Mouse (Mus musculus): ENCODE measurements around the gene Tmem59l. TPM values are rescaled to one million over a fixed set of nuclear protein-coding genes. Genes with fewer than 3 reads are reported as not detected.
A peak's percentile ranks its signal among the peaks of the same experiment; 100 is the strongest.

Tmem59l gene
- polyA plus RNA-seq, 1 experiment = 368 TPM

DNA sequence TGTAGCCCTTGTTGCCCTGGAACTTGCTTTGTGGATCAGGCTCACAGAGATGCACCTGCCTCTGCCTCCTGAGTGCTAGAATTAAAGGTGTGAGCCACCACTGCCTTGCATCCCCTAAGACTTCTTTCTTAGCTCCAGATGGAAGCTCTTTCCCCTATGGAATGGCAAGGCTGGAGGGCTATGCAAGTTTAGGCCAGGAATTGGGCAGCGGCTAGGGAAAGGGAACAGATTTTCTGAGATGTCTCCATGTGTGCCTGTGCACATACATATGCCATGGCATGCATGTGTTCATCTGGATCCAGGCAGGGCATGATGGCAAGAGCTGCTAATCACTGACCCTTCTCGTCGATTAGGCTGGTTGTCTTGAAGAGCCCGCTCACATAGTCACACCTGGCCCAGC, 21.5 kb downstream of the Tmem59l start:
- peaks cover 26% of the 10 kb centered on the region for H3K4me1 ChIP-seq (ENCODE audit: control insufficient read depth, insufficient read depth, low read length)
- TF ChIP-seq POLR2A (IDR thresholded peaks at IDR 0.05; ENCODE audit: extremely low read depth, insufficient read depth, low read length) (no peak), CTCF (IDR thresholded peaks at IDR 0.05; ENCODE audit: extremely low read depth, insufficient read depth, low read length) (no peak)

DNA sequence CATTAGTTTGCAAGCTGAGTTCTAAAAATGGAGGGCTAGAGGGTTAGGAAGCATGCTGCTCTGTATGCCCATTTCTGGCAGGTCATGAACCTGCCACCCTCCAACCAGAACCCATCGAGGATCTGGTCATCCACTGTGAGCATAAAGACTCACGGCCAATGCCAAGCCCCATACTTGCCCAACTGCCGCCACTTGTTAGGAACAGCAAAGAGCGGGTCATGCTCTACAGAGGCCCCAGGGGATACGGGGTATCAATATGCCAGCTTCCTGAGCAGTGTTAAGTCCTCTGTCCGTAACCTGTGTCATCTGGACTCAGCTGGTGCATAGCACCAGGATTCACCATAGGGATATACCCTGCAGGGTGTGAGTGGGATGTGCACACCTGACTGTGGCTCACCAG, 23.0 kb downstream of the Tmem59l start:
- Histone ChIP-seq H3K27ac (ENCODE audit: insufficient read depth, low read length) (0 out of 2 replicates have a peak overlapping the region, but pooled peaks have one; percentile 51), H3K4me1 (ENCODE audit: control insufficient read depth, insufficient read depth, low read length) (peaks cover 19% of the 10 kb centered on the region), H3K4me3 (ENCODE audit: insufficient read depth, low read length) (no peak overlapping the region)
- TF ChIP-seq POLR2A (IDR thresholded peaks at IDR 0.05; ENCODE audit: extremely low read depth, insufficient read depth, low read length) (no peak), CTCF (IDR thresholded peaks at IDR 0.05; ENCODE audit: extremely low read depth, insufficient read depth, low read length) (no peak)

More for the DNA sequence above, 21.5 kb downstream of the Tmem59l start:
- Histone ChIP-seq H3K4me3 (ENCODE audit: insufficient read depth, low read length) (no peak overlapping the region), H3K27ac (ENCODE audit: insufficient read depth, low read length) (no peak overlapping the region)

DNA sequence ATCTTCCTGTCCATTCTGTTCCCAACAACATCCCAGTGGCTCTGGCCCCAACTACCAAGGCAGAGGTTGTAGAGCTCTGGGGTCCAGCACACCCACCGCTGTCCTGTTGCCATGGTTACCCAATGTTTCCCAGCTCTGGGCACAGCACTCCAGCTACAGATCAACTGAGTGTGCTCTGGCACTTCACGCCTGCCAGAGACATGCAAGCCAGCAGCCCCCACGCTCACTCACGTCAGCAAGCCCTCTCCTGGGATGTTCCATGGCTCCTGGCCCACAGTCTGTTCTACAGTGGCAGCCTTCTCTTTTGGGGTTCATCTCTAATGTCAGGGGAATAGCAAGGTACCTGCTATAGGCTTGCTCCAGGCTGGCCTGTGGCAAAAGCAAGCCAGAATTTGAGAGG, 23.9 kb downstream of the Tmem59l start:
- H3K4me1 ChIP-seq (ENCODE audit: control insufficient read depth, insufficient read depth, low read length) = peaks cover 19% of the 10 kb centered on the region
- H3K27ac ChIP-seq (ENCODE audit: insufficient read depth, low read length) = peak overlapping the region; percentile 51; the same call in 1 of the 2 replicates
- H3K4me3 ChIP-seq (ENCODE audit: insufficient read depth, low read length) = no peak overlapping the region
- TF ChIP-seq POLR2A (IDR thresholded peaks at IDR 0.05; ENCODE audit: extremely low read depth, insufficient read depth, low read length) (no peak), CTCF (IDR thresholded peaks at IDR 0.05; ENCODE audit: extremely low read depth, insufficient read depth, low read length) (no peak)

DNA sequence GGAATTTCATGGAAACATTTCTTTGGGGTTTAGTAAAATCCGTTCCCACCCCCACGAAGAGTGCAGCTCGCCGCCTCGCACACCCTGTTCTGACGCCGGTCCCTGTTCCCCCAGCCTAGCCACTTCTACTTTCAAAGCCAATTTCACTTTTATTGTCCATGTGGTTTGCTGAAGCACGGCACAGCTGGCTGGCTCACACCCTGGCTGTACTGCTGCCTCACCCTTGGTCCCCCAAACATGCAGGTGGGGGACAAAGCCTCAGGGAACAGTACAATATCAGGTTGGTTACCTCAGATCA, 24.7 kb downstream of the Tmem59l start:
- TF ChIP-seq POLR2A (IDR thresholded peaks at IDR 0.05; ENCODE audit: extremely low read depth, insufficient read depth, low read length) = no peak
- no peak for TF ChIP-seq CTCF (IDR thresholded peaks at IDR 0.05; ENCODE audit: extremely low read depth, insufficient read depth, low read length)
- H3K27ac ChIP-seq (ENCODE audit: insufficient read depth, low read length) = peak overlapping the region; percentile 7; the same call in 1 of the 2 replicates
- H3K4me3 ChIP-seq (ENCODE audit: insufficient read depth, low read length) = no peak overlapping the region
- peaks cover 19% of the 10 kb centered on the region for H3K4me1 ChIP-seq (ENCODE audit: control insufficient read depth, insufficient read depth, low read length)

DNA sequence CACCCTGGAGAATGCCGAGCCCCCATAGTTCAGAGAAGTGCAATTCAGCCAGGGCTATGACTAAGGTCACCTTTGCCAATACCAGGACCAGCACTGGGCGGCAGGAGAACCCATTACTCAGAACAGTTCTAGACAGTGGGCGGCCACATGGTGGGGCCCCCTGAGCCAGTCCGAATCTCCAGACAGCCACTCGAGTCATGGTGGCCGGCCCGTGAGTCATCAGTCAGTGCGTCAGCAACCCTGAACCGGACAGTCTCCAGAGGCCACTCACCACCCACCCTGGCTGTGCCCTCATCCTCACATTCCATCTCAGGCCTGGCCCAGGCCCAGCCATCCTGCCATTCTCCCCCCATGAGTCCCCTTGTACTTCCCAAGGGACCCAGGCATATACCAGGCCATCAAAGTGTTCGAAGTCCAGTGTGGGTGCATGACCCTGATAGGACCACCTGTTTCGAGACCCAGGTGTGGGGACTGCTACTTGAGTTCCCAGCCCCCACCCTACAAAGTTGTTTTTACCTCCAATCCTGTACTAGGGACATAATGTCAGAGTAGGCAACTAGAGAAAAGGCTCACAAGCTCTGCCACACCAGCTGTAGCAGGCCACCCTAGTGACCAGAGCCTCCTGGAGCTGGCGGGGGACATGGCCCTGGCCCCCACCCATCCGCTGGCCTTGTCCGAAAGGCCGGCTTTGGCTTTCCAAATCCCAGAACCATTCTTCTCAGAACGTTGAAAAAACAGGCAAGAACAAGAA, 25.2 kb downstream of the Tmem59l start:
- Histone ChIP-seq H3K27ac (ENCODE audit: insufficient read depth, low read length) (0 out of 2 replicates have a peak overlapping the region, but pooled peaks have one; percentile 38), H3K4me1 (ENCODE audit: control insufficient read depth, insufficient read depth, low read length) (peaks cover 19% of the 10 kb centered on the region), H3K4me3 (ENCODE audit: insufficient read depth, low read length) (no peak overlapping the region)
- TF ChIP-seq POLR2A (IDR thresholded peaks at IDR 0.05; ENCODE audit: extremely low read depth, insufficient read depth, low read length) (no peak), CTCF (IDR thresholded peaks at IDR 0.05; ENCODE audit: extremely low read depth, insufficient read depth, low read length) (no peak)

DNA sequence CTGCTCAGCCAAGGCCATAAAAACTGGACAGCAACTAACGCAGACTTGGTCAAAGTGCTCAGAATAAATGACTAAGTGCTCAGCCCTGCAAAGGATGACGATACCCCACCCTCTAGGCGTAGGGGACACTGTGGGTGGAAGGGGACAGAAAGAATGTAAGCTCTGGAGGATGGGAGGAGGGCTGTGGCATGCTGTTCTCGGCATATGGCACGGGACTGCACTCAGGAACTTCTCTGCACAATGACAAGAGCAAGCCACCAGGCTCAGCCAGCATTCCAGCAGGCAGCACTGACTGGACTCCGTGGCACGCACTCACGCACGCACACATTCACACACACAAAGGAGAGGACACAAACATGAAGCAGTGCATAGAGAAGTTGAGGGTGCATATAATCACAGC, 26.6 kb downstream of the Tmem59l start:
- no peak overlapping the region for H3K4me3 ChIP-seq (ENCODE audit: insufficient read depth, low read length)
- no peak overlapping the region for H3K27ac ChIP-seq (ENCODE audit: insufficient read depth, low read length)
- peaks cover 19% of the 10 kb centered on the region for H3K4me1 ChIP-seq (ENCODE audit: control insufficient read depth, insufficient read depth, low read length)
- no peak for TF ChIP-seq POLR2A (IDR thresholded peaks at IDR 0.05; ENCODE audit: extremely low read depth, insufficient read depth, low read length)

DNA sequence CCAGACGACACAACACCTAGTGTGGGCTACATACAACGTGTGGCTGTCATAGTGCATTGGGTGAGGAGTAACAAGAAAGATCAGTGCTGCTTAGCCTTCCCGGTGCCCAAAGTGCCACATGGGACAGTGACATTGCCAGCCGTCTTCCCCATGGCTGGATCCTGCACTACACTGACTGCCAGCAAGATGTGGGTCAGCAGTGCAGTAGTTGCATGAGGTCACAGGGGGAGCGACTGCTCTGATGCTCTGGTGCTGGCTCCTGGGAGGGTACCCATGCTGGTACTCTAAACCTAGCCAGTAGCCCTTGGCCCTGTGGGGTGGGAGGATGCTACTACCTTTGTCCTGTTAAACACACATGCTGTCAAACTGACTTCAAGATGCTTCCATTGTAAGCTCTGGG, 27.0 kb downstream of the Tmem59l start:
- no peak overlapping the region for H3K4me3 ChIP-seq (ENCODE audit: insufficient read depth, low read length)
- H3K4me1 ChIP-seq (ENCODE audit: control insufficient read depth, insufficient read depth, low read length) = peaks cover 19% of the 10 kb centered on the region
- H3K27ac ChIP-seq (ENCODE audit: insufficient read depth, low read length) = no peak overlapping the region
- TF ChIP-seq CTCF (IDR thresholded peaks at IDR 0.05; ENCODE audit: extremely low read depth, insufficient read depth, low read length) = no peak
- no peak for TF ChIP-seq POLR2A (IDR thresholded peaks at IDR 0.05; ENCODE audit: extremely low read depth, insufficient read depth, low read length)

DNA sequence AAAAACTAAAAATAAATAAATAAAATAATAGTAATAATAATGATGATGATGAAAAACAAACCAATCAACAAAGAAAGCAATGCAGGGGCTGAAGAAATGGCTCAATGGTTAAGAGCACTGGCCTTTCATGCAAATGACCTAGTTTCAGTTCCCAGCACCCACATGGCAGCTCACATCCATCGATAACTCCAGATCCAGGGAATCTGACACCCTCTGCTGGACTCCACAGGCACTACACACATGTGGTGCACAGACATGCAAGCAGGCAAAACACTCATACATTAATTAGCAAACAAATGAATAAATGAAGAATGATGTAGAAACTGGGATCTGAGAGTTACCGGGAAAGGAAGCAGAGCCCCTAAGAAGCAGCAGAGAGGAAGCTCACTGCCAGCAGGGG, 27.5 kb downstream of the Tmem59l start:
- peaks cover 20% of the 10 kb centered on the region for H3K4me1 ChIP-seq (ENCODE audit: control insufficient read depth, insufficient read depth, low read length)
- no peak for TF ChIP-seq CTCF (IDR thresholded peaks at IDR 0.05; ENCODE audit: extremely low read depth, insufficient read depth, low read length)
- no peak for TF ChIP-seq POLR2A (IDR thresholded peaks at IDR 0.05; ENCODE audit: extremely low read depth, insufficient read depth, low read length)
- no peak overlapping the region for H3K4me3 ChIP-seq (ENCODE audit: insufficient read depth, low read length)
- H3K27ac ChIP-seq (ENCODE audit: insufficient read depth, low read length) = no peak overlapping the region

DNA sequence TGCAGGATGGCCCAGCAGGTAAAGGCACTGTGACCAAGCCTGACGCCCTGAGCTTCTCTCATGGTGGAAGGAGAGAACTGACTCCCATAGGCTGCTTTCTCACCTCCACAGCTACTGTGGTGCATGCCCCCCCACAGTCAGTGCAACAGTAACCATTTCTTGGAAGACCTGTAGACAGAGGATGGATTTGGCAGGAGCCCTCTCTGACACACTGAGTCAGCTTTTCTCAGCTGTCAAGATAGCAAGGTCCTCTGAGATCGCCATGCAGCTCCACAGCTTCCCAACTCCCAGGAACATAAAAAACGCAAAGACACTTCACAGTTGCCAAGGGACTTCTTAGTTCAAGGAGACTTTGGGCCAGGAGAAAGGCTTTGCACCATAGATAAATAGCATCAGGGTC, 28.7 kb downstream of the Tmem59l start:
- H3K27ac ChIP-seq (ENCODE audit: insufficient read depth, low read length) = no peak overlapping the region
- H3K4me3 ChIP-seq (ENCODE audit: insufficient read depth, low read length) = no peak overlapping the region
- peaks cover 20% of the 10 kb centered on the region for H3K4me1 ChIP-seq (ENCODE audit: control insufficient read depth, insufficient read depth, low read length)
- no peak for TF ChIP-seq CTCF (IDR thresholded peaks at IDR 0.05; ENCODE audit: extremely low read depth, insufficient read depth, low read length)
- TF ChIP-seq POLR2A (IDR thresholded peaks at IDR 0.05; ENCODE audit: extremely low read depth, insufficient read depth, low read length) = no peak

DNA sequence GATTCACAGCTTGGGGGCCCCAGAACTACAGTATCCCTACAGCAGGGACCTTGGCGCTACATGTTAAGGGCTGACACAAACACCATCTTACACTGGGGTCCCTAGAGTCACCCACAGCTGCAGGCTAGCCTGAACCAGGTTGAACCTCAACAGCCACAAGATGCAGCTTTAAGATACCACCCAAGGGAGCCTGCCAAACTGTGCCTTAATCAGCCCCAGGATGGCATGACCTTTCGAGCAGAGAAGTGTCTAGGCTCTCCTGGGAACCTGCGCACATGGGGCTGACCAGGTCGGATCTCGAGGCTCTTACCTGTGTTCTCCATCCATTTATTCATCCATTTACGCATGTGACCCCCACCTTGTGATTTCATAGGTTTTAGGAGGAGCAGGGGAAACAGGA, 29.3 kb downstream of the Tmem59l start:
- H3K4me1 ChIP-seq (ENCODE audit: control insufficient read depth, insufficient read depth, low read length) = peaks cover 18% of the 10 kb centered on the region
- H3K27ac ChIP-seq (ENCODE audit: insufficient read depth, low read length) = no peak overlapping the region
- no peak for TF ChIP-seq CTCF (IDR thresholded peaks at IDR 0.05; ENCODE audit: extremely low read depth, insufficient read depth, low read length)
- TF ChIP-seq POLR2A (IDR thresholded peaks at IDR 0.05; ENCODE audit: extremely low read depth, insufficient read depth, low read length) = no peak
- no peak overlapping the region for H3K4me3 ChIP-seq (ENCODE audit: insufficient read depth, low read length)

All from cortical plate, adult 2 months (tissue).